Mouse (Mus musculus): Measurements from ENCODE around the gene Rabac1.

Rabac1 gene

GRCm38 (mm10) chr7:24971972-24972893, at the start of gene Rabac1:
Gene Rabac1, minus strand, starts transcription at chr7:24972754.
- peak; percentile 93 for DNase-seq (ENCODE audit: low spot score)

- no peak for DNase-seq (ENCODE audit: low spot score)
Measured at GRCm38 (mm10) chr7:25011592-25011991, 39.0 kb upstream of the Rabac1 start.

DNA sequence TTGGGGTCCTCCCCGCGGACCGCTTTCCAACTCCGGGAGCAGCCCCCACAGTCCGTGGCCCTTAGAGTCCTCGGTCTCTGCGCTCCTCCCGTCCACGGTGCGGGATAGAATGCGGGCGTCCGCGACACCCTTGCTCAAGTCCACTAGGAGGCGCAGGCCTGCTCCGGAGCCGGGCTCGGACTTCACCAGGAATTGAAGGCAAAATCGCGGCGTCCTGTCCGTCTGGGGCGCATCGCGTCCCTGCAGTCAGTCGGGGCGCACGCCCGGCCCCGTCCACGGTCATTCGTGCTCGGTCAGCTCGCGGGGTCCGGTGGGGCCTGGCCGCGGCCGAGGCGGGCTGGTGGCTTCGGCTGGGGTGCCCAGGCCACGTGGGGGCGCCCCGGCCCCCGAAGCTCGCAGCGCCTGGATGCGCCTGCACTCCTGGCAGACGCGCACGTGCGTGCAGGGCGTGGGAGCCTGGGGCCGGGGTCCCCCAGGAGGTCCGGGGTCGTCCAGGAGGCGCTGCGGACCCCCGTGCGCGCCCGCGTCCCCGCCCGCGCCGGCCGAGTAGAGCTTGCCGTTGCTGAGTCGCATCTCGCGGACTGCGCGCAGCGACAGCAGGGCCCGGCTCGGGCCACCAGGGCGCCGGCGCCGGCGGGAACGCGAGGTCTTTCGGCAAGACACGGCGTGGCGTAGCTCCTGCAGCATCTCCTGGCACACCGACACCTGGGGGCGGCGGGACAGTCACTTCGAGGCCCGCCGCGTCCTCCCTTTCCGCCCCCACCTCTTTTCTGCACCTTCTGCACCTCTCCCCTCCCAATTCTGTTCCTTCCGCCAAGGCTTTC, 37.7 kb upstream of the Rabac1 start:
- DNase-seq (ENCODE audit: low spot score): peak; percentile 43

DNA sequence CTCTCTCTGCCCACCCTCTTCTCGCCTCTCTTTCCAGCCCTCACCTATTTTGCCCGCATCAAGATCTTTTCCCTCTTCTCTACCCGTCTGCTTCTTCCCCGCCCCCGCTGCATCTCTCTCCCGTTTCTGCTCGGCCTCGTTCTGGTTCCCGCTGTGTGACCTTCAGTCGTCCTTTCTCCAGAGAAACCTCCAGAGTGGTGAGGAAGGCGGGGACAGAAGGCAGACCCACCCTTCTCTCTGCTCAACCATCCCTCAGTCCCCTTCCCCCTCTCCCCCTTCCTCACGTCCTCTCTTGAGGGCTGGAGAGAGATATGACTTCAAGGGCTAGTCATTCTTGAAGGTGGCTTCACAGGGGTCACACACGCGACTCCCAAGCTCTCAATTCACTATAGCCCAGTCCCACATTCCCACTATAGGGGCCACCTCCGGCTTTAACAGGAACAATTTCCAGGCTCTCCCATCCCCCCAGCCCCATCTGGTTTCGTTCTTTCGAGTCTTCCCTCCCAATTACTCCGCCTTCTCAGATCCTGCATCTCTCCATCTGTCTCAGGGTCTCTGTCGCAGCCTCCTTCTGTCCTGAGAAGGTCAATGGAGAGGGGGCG, 36.6 kb upstream of the Rabac1 start:
- no peak for DNase-seq (ENCODE audit: low spot score)

GRCm38 (mm10) chr7:25008635-25009034, 36.1 kb upstream of the Rabac1 start:
- peak; percentile 63 for DNase-seq (ENCODE audit: low spot score)

GRCm38 (mm10) chr7:25007609-25008374, 35.2 kb upstream of the Rabac1 start:
- no peak for DNase-seq (ENCODE audit: low spot score)

DNA sequence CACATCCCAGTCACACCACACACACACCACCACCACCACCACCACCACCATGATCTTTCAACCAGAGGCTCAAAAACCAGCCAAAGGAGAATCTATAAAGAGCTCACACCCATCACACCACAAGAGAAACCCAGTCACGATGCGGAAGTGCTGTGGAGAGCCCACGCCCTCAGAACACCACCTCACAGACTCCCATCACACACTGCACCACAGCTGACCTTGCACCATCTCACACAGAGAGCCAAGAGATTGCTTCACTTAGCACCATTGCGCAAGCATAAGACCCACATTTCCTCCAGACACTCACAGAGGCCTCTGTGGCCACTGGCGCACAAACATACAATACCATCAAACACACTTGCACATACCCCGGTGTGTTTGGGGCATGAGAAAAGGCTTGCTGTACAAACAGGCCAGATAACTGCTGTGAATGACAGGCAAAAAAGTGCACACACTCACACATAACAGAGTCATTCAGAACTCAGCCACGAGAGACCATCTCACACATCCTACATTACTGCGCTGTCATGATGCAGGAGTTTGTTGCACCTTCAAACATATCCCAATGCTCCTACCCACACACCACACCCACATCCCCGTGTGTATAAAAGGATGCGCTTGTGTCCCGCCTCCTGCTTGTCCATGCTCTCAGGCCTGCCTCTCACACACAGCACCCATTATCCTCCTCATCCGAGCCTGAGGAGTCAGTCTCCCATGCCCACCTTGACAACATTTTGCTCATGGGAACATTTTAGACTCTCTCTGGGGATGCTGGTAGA, 34.2 kb upstream of the Rabac1 start:
- no peak for DNase-seq (ENCODE audit: low spot score)

DNA sequence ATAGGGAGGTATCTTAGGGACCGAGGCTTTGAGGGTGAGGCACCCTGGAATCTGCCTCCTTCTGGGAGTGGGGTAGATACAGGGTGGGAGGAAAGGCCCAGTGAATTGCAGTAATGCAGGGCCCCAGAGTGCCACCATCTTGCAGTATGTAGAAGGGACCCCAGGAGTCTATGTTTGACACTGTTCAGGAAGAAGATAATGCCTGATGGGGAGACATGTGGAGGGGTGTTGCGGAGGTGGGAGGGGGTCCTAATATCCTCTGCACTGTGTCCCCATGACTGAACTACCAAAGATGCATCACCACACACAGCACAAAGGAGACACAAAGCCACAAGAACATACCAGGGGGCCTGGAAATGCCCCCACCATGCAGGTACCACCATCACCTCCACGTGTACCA, 33.6 kb upstream of the Rabac1 start:
- DNase-seq (ENCODE audit: low spot score): no peak

DNA sequence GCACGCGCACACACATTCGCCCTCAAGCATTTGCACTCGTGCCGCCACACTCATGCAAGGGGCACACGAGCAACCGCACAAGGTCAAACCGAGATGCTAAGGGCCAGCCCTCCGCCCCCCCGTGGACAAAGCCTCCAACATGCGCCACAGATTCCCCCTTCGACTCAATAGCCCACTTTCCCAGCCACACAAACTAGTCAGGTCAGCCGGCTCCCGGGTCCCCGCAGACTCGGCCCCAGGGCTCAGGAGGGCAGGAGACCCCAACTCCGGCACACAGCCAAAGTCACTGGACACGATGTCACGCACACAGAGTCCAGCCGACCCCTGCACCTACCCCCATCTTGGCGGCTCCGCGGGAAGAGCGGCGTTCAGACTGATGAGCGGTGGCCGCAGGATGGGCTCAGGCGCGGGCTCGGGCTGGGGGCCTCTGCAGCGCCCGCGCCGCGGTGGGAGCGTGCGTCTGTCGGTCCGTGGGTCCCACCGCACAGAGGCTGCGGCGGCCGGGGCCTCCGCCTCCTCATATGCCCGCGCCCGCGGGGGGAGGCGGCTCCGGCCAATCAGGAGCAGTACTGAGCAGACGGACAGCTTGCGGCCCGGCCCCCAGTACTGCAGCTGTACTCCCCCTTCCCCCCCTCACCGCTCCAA, 33.0 kb upstream of the Rabac1 start, which contains the start of gene Atp1a3:
Gene Atp1a3 (minus strand): TSS at position 538 of the 645 bp plus-strand sequence.
- DNase-seq (ENCODE audit: low spot score): no peak

DNA sequence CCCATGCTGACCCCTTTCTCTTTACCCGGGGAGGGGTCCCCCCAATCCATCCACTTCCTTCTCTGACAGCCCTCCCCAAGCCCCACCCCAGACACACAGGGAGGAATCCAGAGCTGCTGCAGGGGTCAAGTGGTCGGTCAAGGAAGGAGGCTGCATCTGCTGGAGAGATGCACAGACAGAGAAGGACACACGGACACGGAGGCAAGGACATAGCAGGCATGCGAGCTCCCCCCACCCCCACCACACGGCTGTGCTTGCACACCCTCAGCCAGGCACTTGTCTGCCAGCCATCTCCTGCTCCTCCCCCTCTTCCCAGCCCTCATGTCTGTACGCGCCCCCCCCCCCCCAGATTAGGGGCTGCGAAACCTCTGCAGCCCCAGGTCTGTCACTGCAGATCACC, 32.3 kb upstream of the Rabac1 start:
- no peak for DNase-seq (ENCODE audit: low spot score)

- DNase-seq (ENCODE audit: low spot score): no peak
Measured at GRCm38 (mm10) chr7:25003820-25004388, 31.4 kb upstream of the Rabac1 start.

GRCm38 (mm10) chr7:25003291-25003690, 30.7 kb upstream of the Rabac1 start:
- no peak for DNase-seq (ENCODE audit: low spot score)

DNA sequence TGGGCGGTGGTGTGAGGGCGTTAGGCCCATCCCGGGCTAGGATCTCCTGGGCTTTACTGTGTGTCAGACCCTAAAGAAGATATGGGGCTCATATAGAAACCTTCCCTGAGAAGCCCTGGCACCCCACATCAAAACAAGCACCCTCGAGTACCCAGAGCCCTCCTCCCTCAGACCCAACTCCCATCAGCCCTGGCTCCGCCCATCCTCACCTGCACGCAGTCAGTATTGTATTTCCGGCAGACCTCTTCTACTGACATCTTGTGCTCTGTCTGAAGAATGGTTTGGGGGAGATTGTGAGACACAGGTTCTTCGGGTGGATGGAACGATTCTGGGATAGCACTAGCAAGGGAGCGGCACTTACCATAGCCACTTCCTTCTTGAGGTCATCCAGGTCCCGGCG, 28.2 kb upstream of the Rabac1 start:
- DNase-seq (ENCODE audit: low spot score): no peak

GRCm38 (mm10) chr7:25000211-25000610, 27.7 kb upstream of the Rabac1 start:
- no peak for DNase-seq (ENCODE audit: low spot score)

DNA sequence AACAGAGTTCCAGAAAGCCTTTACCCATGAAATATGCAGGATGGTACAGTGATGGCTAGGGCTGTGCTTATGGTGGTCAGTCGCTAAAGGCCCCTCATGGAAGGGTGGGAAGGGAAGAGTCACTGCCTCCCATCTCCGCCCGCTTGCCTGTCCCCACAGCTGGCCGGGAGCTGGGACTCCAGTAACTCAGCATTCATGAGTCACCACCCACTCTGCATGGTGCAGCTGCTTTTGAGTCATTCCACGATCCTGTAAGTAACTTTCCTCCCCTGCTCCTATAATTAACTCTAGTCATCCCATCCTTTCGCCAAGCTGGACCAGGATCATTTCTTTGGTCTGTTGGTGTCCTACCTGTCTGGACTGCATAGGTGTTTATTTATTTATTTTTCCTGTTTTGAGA, 20.5 kb upstream of the Rabac1 start:
- DNase-seq (ENCODE audit: low spot score): no peak

GRCm38 (mm10) chr7:24990478-24990877, 17.9 kb upstream of the Rabac1 start:
- no peak for DNase-seq (ENCODE audit: low spot score)

DNA sequence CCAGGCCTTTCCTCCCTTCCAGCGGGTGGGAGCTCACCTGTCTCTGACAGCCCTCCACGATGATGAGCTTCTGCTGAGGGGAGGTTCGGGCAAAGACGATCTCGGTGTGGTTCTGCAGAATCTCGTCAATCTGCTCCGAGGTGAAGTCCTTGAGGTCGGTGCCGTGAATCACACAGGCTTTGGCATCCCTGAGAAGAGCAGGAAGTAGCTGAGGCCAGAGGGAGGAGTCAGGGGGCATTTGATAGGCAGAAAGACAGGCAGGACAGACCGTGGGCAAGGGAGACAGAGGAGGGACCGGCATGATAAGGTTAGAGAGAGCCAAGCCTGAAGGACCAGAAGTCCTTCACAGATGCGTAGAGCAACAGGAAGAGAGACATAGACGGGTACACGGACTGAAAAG, 15.4 kb upstream of the Rabac1 start:
- DNase-seq (ENCODE audit: low spot score): no peak

DNA sequence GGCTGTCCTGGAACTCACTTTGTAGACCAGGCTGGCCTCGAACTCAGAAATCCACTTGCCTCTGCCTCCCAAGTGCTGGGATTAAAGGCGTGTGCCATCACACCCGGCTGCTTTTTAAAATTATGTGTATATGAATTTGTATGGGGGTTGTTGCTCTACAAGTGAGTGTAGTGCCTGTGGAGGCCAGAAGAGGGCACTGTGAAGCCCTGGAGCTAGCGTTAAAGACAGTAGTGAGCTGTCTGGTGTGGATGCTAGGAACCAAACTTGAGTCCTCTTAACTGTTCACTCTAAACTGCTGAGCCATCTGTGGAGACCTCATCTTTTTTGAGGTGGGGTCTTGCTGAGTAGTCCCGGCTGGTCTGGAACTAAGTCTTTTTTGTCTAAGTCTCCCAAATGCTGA, 13.2 kb upstream of the Rabac1 start:
- no peak for DNase-seq (ENCODE audit: low spot score)

GRCm38 (mm10) chr7:24984307-24984706, 11.8 kb upstream of the Rabac1 start:
- DNase-seq (ENCODE audit: low spot score): no peak

- DNase-seq (ENCODE audit: low spot score): no peak
Measured at GRCm38 (mm10) chr7:24983396-24983795, 10.8 kb upstream of the Rabac1 start.

Data from urinary bladder, postnatal 14 days (tissue).